In genomic region chr2:34826460-34827231, GRCm38 (mm10) we compare ENCODE assay signal across 8 mouse cellular contexts. TPM values are rescaled to one million over a fixed set of nuclear protein-coding genes. Genes with fewer than 3 reads are reported as not detected.
DNase-seq lines count a peak whose midpoint lies in the region; ATAC-seq and TF ChIP-seq lines count a peak whose summit lies in the region.

No protein-coding gene starts in this region.

- peak overlapping the region; percentile 96 for H3K9ac ChIP-seq in kidney, postnatal 0 days (ENCODE audit: low read depth, low read length)

- no peak for TF ChIP-seq CTCF in kidney, postnatal 0 days (IDR thresholded peaks at IDR 0.05; ENCODE audit: low read depth)

- H3K27ac ChIP-seq in kidney, postnatal 0 days: peak overlapping the region; percentile 95

- no peaks in the 10 kb centered on the region for H3K27me3 ChIP-seq in kidney, postnatal 0 days (ENCODE audit: insufficient read depth, low read length)

- H3K4me1 ChIP-seq in kidney, postnatal 0 days (replicated peaks; ENCODE audit: insufficient read depth, low read length): 0 out of 2 replicates have a peak, but pooled peaks cover 8% of the 10 kb centered on the region

- 0 out of 2 replicates have a peak, but pooled peaks cover 9% of the 10 kb centered on the region for H3K36me3 ChIP-seq in kidney, postnatal 0 days (ENCODE audit: insufficient read depth, low read length)

- peak; percentile 22 for DNase-seq in cerebellum, adult 8-10 months
- no peak for DNase-seq in cerebellum, postnatal 4 days (ENCODE audit: low spot score in 2 of 2)
- peak; percentile 2 to 5 for DNase-seq in CD8-positive naive resting alpha-beta T cell, adult 2 months (ENCODE audit: low read depth in 2 of 2, low spot score in 2 of 2)
- no peak for DNase-seq in kidney, postnatal 0 days (ENCODE audit: low spot score)
- DNase-seq in ovary, postnatal 10 days (ENCODE audit: low spot score): no peak
- DNase-seq in layer of hippocampus, postnatal 36 days: no peak

- 37% methylated on average over 20 of the region's 21 CpGs for WGBS in kidney, postnatal 0 days

- ATAC-seq in erythroid progenitor cell, adult 5-6 weeks (replicated peaks; ENCODE audit: low FRiP score, poor library complexity, severe bottlenecking): peak; percentile 54
- peak; percentile 24; the same call in 1 of the 2 replicates for ATAC-seq in kidney, postnatal 0 days (replicated peaks; ENCODE audit: low FRiP score, low read depth)
- 0 out of 2 replicates have a peak, but pooled peaks have one; percentile 19 for ATAC-seq in monocyte, adult 5-6 weeks (replicated peaks; ENCODE audit: insufficient number of reproducible peaks, low FRiP score, low TSS enrichment, poor library complexity, severe bottlenecking)

- peak overlapping the region; percentile 81 for H3K4me2 ChIP-seq in kidney, postnatal 0 days (ENCODE audit: low read length)

- H3K4me3 ChIP-seq in kidney, postnatal 0 days (replicated peaks; ENCODE audit: low read depth, low read length): peak overlapping the region; percentile 97

- H3K9me3 ChIP-seq in kidney, postnatal 0 days (replicated peaks; ENCODE audit: low read length): no peaks in the 10 kb centered on the region

RNA-seq across cellular contexts. Expression of gene Fbxw2, which starts 0.5 kb away (rescaled TPM):
- 92.6 and 93.5 TPM in 2 replicates for total RNA-seq in erythroid progenitor cell, adult 5-6 weeks (2015; ENCODE audit: low replicate concordance)
- 95.5 and 121 TPM in 2 replicates for total RNA-seq in erythroid progenitor cell, adult 5-6 weeks (2017; ENCODE audit: low replicate concordance)
- 61.0 and 65.8 TPM in 2 replicates for polyA plus RNA-seq in kidney, postnatal 0 days (2015; fragmentation: Nextera tagmentation; extraction: Ambion mirVana)
- 116 to 145 TPM (median 118 TPM) in 3 replicates for total RNA-seq in monocyte, adult 5-6 weeks (2017)
- total RNA-seq in layer of hippocampus, postnatal 36 days (2021): 10 to 100 TPM; 77.4 to 83.4 TPM

RNA-seq across cellular contexts. Expression of gene Gm34653, which starts 6.2 kb away (rescaled TPM):
- 1.3 TPM in 1 of 2 replicates, not detected in the other for total RNA-seq in erythroid progenitor cell, adult 5-6 weeks (2015; ENCODE audit: low replicate concordance)
- total RNA-seq in erythroid progenitor cell, adult 5-6 weeks (2017; ENCODE audit: low replicate concordance): not detected in 2 replicates
- not detected in 2 replicates for polyA plus RNA-seq in kidney, postnatal 0 days (2015; fragmentation: Nextera tagmentation; extraction: Ambion mirVana)
- not detected in 3 replicates for total RNA-seq in monocyte, adult 5-6 weeks (2017)
- total RNA-seq in layer of hippocampus, postnatal 36 days (2021): not detected

RNA-seq across cellular contexts. Expression of gene Rabepk, which starts 26.9 kb away (rescaled TPM):
- 1.3 and 9.0 TPM in 2 replicates for total RNA-seq in erythroid progenitor cell, adult 5-6 weeks (2015; ENCODE audit: low replicate concordance)
- 1.5 and 4.7 TPM in 2 replicates for total RNA-seq in erythroid progenitor cell, adult 5-6 weeks (2017; ENCODE audit: low replicate concordance)
- polyA plus RNA-seq in kidney, postnatal 0 days (2015; fragmentation: Nextera tagmentation; extraction: Ambion mirVana): 30.8 and 33.3 TPM in 2 replicates
- 11.9 to 17.3 TPM (median 17.2 TPM) in 3 replicates for total RNA-seq in monocyte, adult 5-6 weeks (2017)
- total RNA-seq in layer of hippocampus, postnatal 36 days (2021): 10 to 100 TPM; 32.8 to 38.1 TPM

RNA-seq across cellular contexts. Expression of gene Cutal, which starts 47.5 kb away (rescaled TPM):
- not detected in 2 replicates for total RNA-seq in erythroid progenitor cell, adult 5-6 weeks (2015; ENCODE audit: low replicate concordance)
- not detected in 2 replicates for total RNA-seq in erythroid progenitor cell, adult 5-6 weeks (2017; ENCODE audit: low replicate concordance)
- polyA plus RNA-seq in kidney, postnatal 0 days (2015; fragmentation: Nextera tagmentation; extraction: Ambion mirVana): 19.0 and 19.3 TPM in 2 replicates
- total RNA-seq in monocyte, adult 5-6 weeks (2017): not detected in 3 replicates
- total RNA-seq in layer of hippocampus, postnatal 36 days (2021): under 1 TPM; 0.18 to 0.40 TPM

RNA-seq across cellular contexts. Expression of gene Psmd5, which starts 48.1 kb away (rescaled TPM):
- 56.6 and 66.0 TPM in 2 replicates for total RNA-seq in erythroid progenitor cell, adult 5-6 weeks (2015; ENCODE audit: low replicate concordance)
- 37.2 and 65.2 TPM in 2 replicates for total RNA-seq in erythroid progenitor cell, adult 5-6 weeks (2017; ENCODE audit: low replicate concordance)
- polyA plus RNA-seq in kidney, postnatal 0 days (2015; fragmentation: Nextera tagmentation; extraction: Ambion mirVana): 92.0 and 104 TPM in 2 replicates
- 18.7 to 33.4 TPM (median 20.4 TPM) in 3 replicates for total RNA-seq in monocyte, adult 5-6 weeks (2017)
- total RNA-seq in layer of hippocampus, postnatal 36 days (2021): 10 to 100 TPM; 40.3 to 44.3 TPM

Comparison
In these comparisons a context has a peak if more than half of its experiments do, and no peak if none do; other contexts are left out.
1. DNase-seq: peak in cerebellum, adult 8-10 months (single experiment) and CD8-positive naive resting alpha-beta T cell, adult 2 months (2 of 2); none in cerebellum, postnatal 4 days (0 of 2), kidney, postnatal 0 days (single experiment), ovary, postnatal 10 days (single experiment) and layer of hippocampus, postnatal 36 days (0 of 2).
2. Peak in every context shown above with its lines, with median percentiles within 50 percentile points of each other: ATAC-seq.